Mouse (Mus musculus) G1E (cell line): ENCODE results near the gene Nuak1.

ENCODE experiments used
- CTCF ChIP-seq: IDR thresholded peaks from 2 replicates; pipeline ENCODE4 v1.5.1; 2012; ENCODE audit warnings: low read depth, low read length, inconsistent platforms, mixed read lengths
- GATA1 ChIP-seq: IDR thresholded peaks from 2 replicates; pipeline ENCODE4 v1.6.1; 2012; ENCODE audit warnings: borderline replicate concordance, low read length, inconsistent platforms, mixed read lengths
- TAL1 ChIP-seq: conservative IDR thresholded peaks from 2 replicates; pipeline ENCODE4 v1.6.1; 2012; ENCODE audit warnings: low read depth, low read length, inconsistent platforms, mixed read lengths

GRCm38 (mm10) chr10:84483069-84483468 is 42.7 kb upstream of the Nuak1 start:
- no peak for TF ChIP-seq GATA1
- no peak for TF ChIP-seq TAL1
- TF ChIP-seq CTCF = no peak
